Mouse (Mus musculus): ENCODE measurements at regions not wholly inside any gene's neighbourhood (a gene's known extent, or its start where the extent isn't known, plus 50 kb on each side); places are given as distances from the start of the nearest gene placed in this dataset.

GRCm38 (mm10) chr7:117229619-117230018, 151.2 kb upstream of the Xylt1 start:
- Histone ChIP-seq H3K36me3 (no peaks in the 10 kb centered on the region), H3K4me1 (no peaks in the 10 kb centered on the region), H3K27me3 (no peaks in the 10 kb centered on the region), H3K4me2 (replicated peaks) (no peak overlapping the region), H3K27ac (no peak overlapping the region), H3K9ac (no peak overlapping the region), H3K9me3 (no peaks in the 10 kb centered on the region), H3K4me3 (no peak overlapping the region)
- no peak for ATAC-seq (ENCODE audit: insufficient number of reproducible peaks, insufficient read depth, low FRiP score, low TSS enrichment)
- WGBS, result 65% methylated on average over 5 of the region's 5 CpGs

GRCm38 (mm10) chr7:117256819-117257218, 124.0 kb upstream of the Xylt1 start:
- WGBS, result 76% methylated on average over 9 of the region's 9 CpGs
- no peak overlapping the region for H3K27ac ChIP-seq
- H3K9ac ChIP-seq, result no peak overlapping the region
- ATAC-seq (ENCODE audit: insufficient number of reproducible peaks, insufficient read depth, low FRiP score, low TSS enrichment), result no peak
- no peak overlapping the region for H3K4me2 ChIP-seq (replicated peaks)
- H3K4me1 ChIP-seq, result peaks cover 25% of the 10 kb centered on the region
- H3K36me3 ChIP-seq, result no peaks in the 10 kb centered on the region
- no peaks in the 10 kb centered on the region for H3K27me3 ChIP-seq
- H3K4me3 ChIP-seq, result no peak overlapping the region
- no peaks in the 10 kb centered on the region for H3K9me3 ChIP-seq

GRCm38 (mm10) chr7:117258557-117258956, 122.2 kb upstream of the Xylt1 start:
- Histone ChIP-seq H3K4me2 (replicated peaks) (peak overlapping the region; percentile 13; the same call in 1 of the 2 replicates), H3K4me3 (no peak overlapping the region), H3K9me3 (no peaks in the 10 kb centered on the region), H3K27ac (peak overlapping the region; percentile 71), H3K4me1 (peaks cover 25% of the 10 kb centered on the region), H3K36me3 (no peaks in the 10 kb centered on the region), H3K9ac (no peak overlapping the region), H3K27me3 (no peaks in the 10 kb centered on the region)
- no peak for ATAC-seq (ENCODE audit: insufficient number of reproducible peaks, insufficient read depth, low FRiP score, low TSS enrichment)
- 44% methylated on average over 5 of the region's 5 CpGs for WGBS

- peak overlapping the region; percentile 71 for H3K27ac ChIP-seq
- no peak overlapping the region for H3K9ac ChIP-seq
- 20% methylated on average over 5 of the region's 5 CpGs for WGBS
- no peak for ATAC-seq (ENCODE audit: insufficient number of reproducible peaks, insufficient read depth, low FRiP score, low TSS enrichment)
- H3K4me1 ChIP-seq, result peaks cover 25% of the 10 kb centered on the region
- peak overlapping the region; percentile 13; the same call in 1 of the 2 replicates for H3K4me2 ChIP-seq (replicated peaks)
- no peaks in the 10 kb centered on the region for H3K9me3 ChIP-seq
- H3K4me3 ChIP-seq, result no peak overlapping the region
- H3K36me3 ChIP-seq, result no peaks in the 10 kb centered on the region
- no peaks in the 10 kb centered on the region for H3K27me3 ChIP-seq
These were observed 121.6 kb upstream of the Xylt1 start for GRCm38 (mm10) chr7:117259151-117259550.

- Histone ChIP-seq H3K27ac (peak overlapping the region; percentile 71; the same call in 1 of the 2 replicates), H3K4me2 (replicated peaks) (0 out of 2 replicates have a peak overlapping the region, but pooled peaks have one; percentile 13), H3K9me3 (no peaks in the 10 kb centered on the region), H3K27me3 (no peaks in the 10 kb centered on the region), H3K36me3 (no peaks in the 10 kb centered on the region), H3K9ac (no peak overlapping the region), H3K4me1 (peaks cover 25% of the 10 kb centered on the region), H3K4me3 (no peak overlapping the region)
- 32% methylated on average over 6 of the region's 6 CpGs for WGBS
- peak; percentile 68 for ATAC-seq (ENCODE audit: insufficient number of reproducible peaks, insufficient read depth, low FRiP score, low TSS enrichment)
These were observed 121.0 kb upstream of the Xylt1 start for GRCm38 (mm10) chr7:117259674-117260294.

- WGBS, result 62% methylated on average over 3 of the region's 3 CpGs
- no peak overlapping the region for H3K4me2 ChIP-seq (replicated peaks)
- no peak overlapping the region for H3K4me3 ChIP-seq
- H3K27me3 ChIP-seq, result no peaks in the 10 kb centered on the region
- ATAC-seq (ENCODE audit: insufficient number of reproducible peaks, insufficient read depth, low FRiP score, low TSS enrichment), result no peak
- H3K27ac ChIP-seq, result no peak overlapping the region
- H3K9me3 ChIP-seq, result no peaks in the 10 kb centered on the region
- no peak overlapping the region for H3K9ac ChIP-seq
- H3K4me1 ChIP-seq, result peaks cover 25% of the 10 kb centered on the region
- H3K36me3 ChIP-seq, result no peaks in the 10 kb centered on the region
These were observed 120.2 kb upstream of the Xylt1 start for GRCm38 (mm10) chr7:117260596-117260995.

- no peaks in the 10 kb centered on the region for H3K27me3 ChIP-seq
- WGBS, result 69% methylated on average over 12 of the region's 12 CpGs
- H3K4me1 ChIP-seq, result peaks cover 23% of the 10 kb centered on the region
- H3K4me3 ChIP-seq, result no peak overlapping the region
- H3K27ac ChIP-seq, result no peak overlapping the region
- no peak for ATAC-seq (ENCODE audit: insufficient number of reproducible peaks, insufficient read depth, low FRiP score, low TSS enrichment)
- no peaks in the 10 kb centered on the region for H3K9me3 ChIP-seq
- no peaks in the 10 kb centered on the region for H3K36me3 ChIP-seq
- no peak overlapping the region for H3K4me2 ChIP-seq (replicated peaks)
- no peak overlapping the region for H3K9ac ChIP-seq
These were observed 117.7 kb upstream of the Xylt1 start for GRCm38 (mm10) chr7:117263126-117263525.

- 84% methylated on average over 6 of the region's 6 CpGs for whole genome bisulfite sequencing
- no peaks in the 10 kb centered on the region for H3K27me3 ChIP-seq
- no peaks in the 10 kb centered on the region for H3K9me3 ChIP-seq
- no peak for ATAC-seq (ENCODE audit: insufficient number of reproducible peaks, insufficient read depth, low FRiP score, low TSS enrichment)
- peaks cover 12% of the 10 kb centered on the region for H3K4me1 ChIP-seq
- H3K4me2 ChIP-seq (replicated peaks), result no peak overlapping the region
- H3K27ac ChIP-seq, result no peak overlapping the region
- no peak overlapping the region for H3K9ac ChIP-seq
- no peaks in the 10 kb centered on the region for H3K36me3 ChIP-seq
- no peak overlapping the region for H3K4me3 ChIP-seq
These were observed 116.4 kb upstream of the Xylt1 start for GRCm38 (mm10) chr7:117264341-117264740.

- Histone ChIP-seq H3K4me2 (replicated peaks) (no peak overlapping the region), H3K36me3 (no peaks in the 10 kb centered on the region), H3K9ac (no peak overlapping the region), H3K27me3 (no peaks in the 10 kb centered on the region), H3K9me3 (no peaks in the 10 kb centered on the region), H3K4me3 (no peak overlapping the region), H3K27ac (no peak overlapping the region), H3K4me1 (no peaks in the 10 kb centered on the region)
- WGBS, result 85% methylated on average over 7 of the region's 7 CpGs
- ATAC-seq (ENCODE audit: insufficient number of reproducible peaks, insufficient read depth, low FRiP score, low TSS enrichment), result no peak
These were observed 112.7 kb upstream of the Xylt1 start for GRCm38 (mm10) chr7:117268096-117268495.

GRCm38 (mm10) chr7:117269263-117269897, 111.4 kb upstream of the Xylt1 start:
- no peaks in the 10 kb centered on the region for H3K36me3 ChIP-seq
- H3K27ac ChIP-seq, result no peak overlapping the region
- H3K27me3 ChIP-seq, result no peaks in the 10 kb centered on the region
- no peak overlapping the region for H3K4me2 ChIP-seq (replicated peaks)
- no peak for ATAC-seq (ENCODE audit: insufficient number of reproducible peaks, insufficient read depth, low FRiP score, low TSS enrichment)
- 73% methylated on average over 10 of the region's 10 CpGs for WGBS
- H3K9me3 ChIP-seq, result no peaks in the 10 kb centered on the region
- H3K4me3 ChIP-seq, result no peak overlapping the region
- no peak overlapping the region for H3K9ac ChIP-seq
- H3K4me1 ChIP-seq, result no peaks in the 10 kb centered on the region

GRCm38 (mm10) chr7:117278388-117278961, 102.3 kb upstream of the Xylt1 start:
- Histone ChIP-seq H3K4me2 (replicated peaks) (no peak overlapping the region), H3K36me3 (no peaks in the 10 kb centered on the region), H3K27ac (no peak overlapping the region), H3K4me3 (no peak overlapping the region), H3K27me3 (no peaks in the 10 kb centered on the region), H3K4me1 (no peaks in the 10 kb centered on the region), H3K9me3 (no peaks in the 10 kb centered on the region), H3K9ac (no peak overlapping the region)
- WGBS, result 50% methylated on average over 6 of the region's 6 CpGs
- ATAC-seq (ENCODE audit: insufficient number of reproducible peaks, insufficient read depth, low FRiP score, low TSS enrichment), result no peak

- Histone ChIP-seq H3K4me2 (replicated peaks) (no peak overlapping the region), H3K27me3 (no peaks in the 10 kb centered on the region), H3K9me3 (no peaks in the 10 kb centered on the region), H3K9ac (no peak overlapping the region), H3K27ac (no peak overlapping the region), H3K36me3 (no peaks in the 10 kb centered on the region), H3K4me1 (no peaks in the 10 kb centered on the region), H3K4me3 (no peak overlapping the region)
- no peak for ATAC-seq (ENCODE audit: insufficient number of reproducible peaks, insufficient read depth, low FRiP score, low TSS enrichment)
- 69% methylated on average over 1 of the region's 1 CpGs for WGBS
These were observed 98.6 kb upstream of the Xylt1 start for GRCm38 (mm10) chr7:117282194-117282593.
